Mouse (Mus musculus): Measurements from ENCODE around the gene Hmg20a. TPM values are rescaled to one million over a fixed set of nuclear protein-coding genes. Genes with fewer than 3 reads are reported as not detected.

Hmg20a gene
- polyA plus RNA-seq, 1 experiment from 2014 or later: 74.7 TPM

- Histone ChIP-seq H3K27me3 (ENCODE audit: control insufficient read depth, insufficient read depth, low read length) (no peaks in the 10 kb centered on the region), H3K36me3 (ENCODE audit: control insufficient read depth, insufficient read depth, low read length) (no peaks in the 10 kb centered on the region), H3K27ac (ENCODE audit: low read depth, low read length) (no peak overlapping the region), H3K9ac (ENCODE audit: low read length) (no peak overlapping the region), H3K4me2 (ENCODE audit: low read depth, low read length, severe bottlenecking) (no peak overlapping the region), H3K4me3 (ENCODE audit: low read depth, low read length) (no peak overlapping the region), H3K9me3 (ENCODE audit: control insufficient read depth, low read length) (no peaks in the 10 kb centered on the region), H3K4me1 (replicated peaks; ENCODE audit: control insufficient read depth, insufficient read depth, low read length) (peaks cover 12% of the 10 kb centered on the region; the same call in 1 of the 2 replicates)
- ATAC-seq (replicated peaks; ENCODE audit: low FRiP score) (no peak), DNase-seq (ENCODE audit: low spot score) (no peak)
- 45% methylated on average over 5 of the region's 5 CpGs for WGBS
These were observed 86.1 kb downstream of the Hmg20a start for GRCm38 (mm10) chr9:56504511-56504910.

- no peak overlapping the region for H3K9ac ChIP-seq (ENCODE audit: low read length)
- no peaks in the 10 kb centered on the region for H3K36me3 ChIP-seq (ENCODE audit: control insufficient read depth, insufficient read depth, low read length)
- ATAC-seq (replicated peaks; ENCODE audit: low FRiP score): no peak
- peaks cover 12% of the 10 kb centered on the region; the same call in 1 of the 2 replicates for H3K4me1 ChIP-seq (replicated peaks; ENCODE audit: control insufficient read depth, insufficient read depth, low read length)
- H3K9me3 ChIP-seq (ENCODE audit: control insufficient read depth, low read length): no peaks in the 10 kb centered on the region
- H3K27ac ChIP-seq (ENCODE audit: low read depth, low read length): 0 out of 2 replicates have a peak overlapping the region, but pooled peaks have one; percentile 12
- DNase-seq (ENCODE audit: low spot score): peak; percentile 58
- H3K4me2 ChIP-seq (ENCODE audit: low read depth, low read length, severe bottlenecking): peak overlapping the region; percentile 80; the same call in 1 of the 2 replicates
- no peak overlapping the region for H3K4me3 ChIP-seq (ENCODE audit: low read depth, low read length)
- WGBS: 54% methylated on average over 9 of the region's 9 CpGs
- no peaks in the 10 kb centered on the region for H3K27me3 ChIP-seq (ENCODE audit: control insufficient read depth, insufficient read depth, low read length)
These were observed 86.8 kb downstream of the Hmg20a start for GRCm38 (mm10) chr9:56505083-56505792.

- Histone ChIP-seq H3K27me3 (ENCODE audit: control insufficient read depth, insufficient read depth, low read length) (no peaks in the 10 kb centered on the region), H3K4me1 (replicated peaks; ENCODE audit: control insufficient read depth, insufficient read depth, low read length) (peaks cover 12% of the 10 kb centered on the region; the same call in 1 of the 2 replicates), H3K9me3 (ENCODE audit: control insufficient read depth, low read length) (no peaks in the 10 kb centered on the region), H3K27ac (ENCODE audit: low read depth, low read length) (peak overlapping the region; percentile 76), H3K4me3 (ENCODE audit: low read depth, low read length) (peak overlapping the region; percentile 35), H3K9ac (ENCODE audit: low read length) (peak overlapping the region; percentile 66), H3K4me2 (ENCODE audit: low read depth, low read length, severe bottlenecking) (peak overlapping the region; percentile 80), H3K36me3 (ENCODE audit: control insufficient read depth, insufficient read depth, low read length) (no peaks in the 10 kb centered on the region)
- 2% methylated on average over 31 of the region's 31 CpGs for WGBS
- DNase-seq (ENCODE audit: low spot score) (peak; percentile 95), ATAC-seq (replicated peaks; ENCODE audit: low FRiP score) (peak; percentile 76)
These were observed 87.7 kb downstream of the Hmg20a start for GRCm38 (mm10) chr9:56505793-56506755.

GRCm38 (mm10) chr9:56506931-56507681, 88.7 kb downstream of the Hmg20a start:
- Histone ChIP-seq H3K9ac (ENCODE audit: low read length) (peak overlapping the region; percentile 66), H3K9me3 (ENCODE audit: control insufficient read depth, low read length) (no peaks in the 10 kb centered on the region), H3K4me2 (ENCODE audit: low read depth, low read length, severe bottlenecking) (peak overlapping the region; percentile 80), H3K36me3 (ENCODE audit: control insufficient read depth, insufficient read depth, low read length) (no peaks in the 10 kb centered on the region), H3K27me3 (ENCODE audit: control insufficient read depth, insufficient read depth, low read length) (no peaks in the 10 kb centered on the region), H3K27ac (ENCODE audit: low read depth, low read length) (0 out of 2 replicates have a peak overlapping the region, but pooled peaks have one; percentile 76), H3K4me3 (ENCODE audit: low read depth, low read length) (peak overlapping the region; percentile 35), H3K4me1 (replicated peaks; ENCODE audit: control insufficient read depth, insufficient read depth, low read length) (peaks cover 11% of the 10 kb centered on the region; the same call in 1 of the 2 replicates)
- no peak; the same call in 1 of the 2 replicates for ATAC-seq (replicated peaks; ENCODE audit: low FRiP score)
- WGBS: 15% methylated on average over 25 of the region's 25 CpGs
- DNase-seq (ENCODE audit: low spot score): peak; percentile 57

- DNase-seq (ENCODE audit: low spot score) (no peak), ATAC-seq (replicated peaks; ENCODE audit: low FRiP score) (no peak)
- peak overlapping the region; percentile 80 for H3K4me2 ChIP-seq (ENCODE audit: low read depth, low read length, severe bottlenecking)
- no peaks in the 10 kb centered on the region for H3K9me3 ChIP-seq (ENCODE audit: control insufficient read depth, low read length)
- no peaks in the 10 kb centered on the region for H3K27me3 ChIP-seq (ENCODE audit: control insufficient read depth, insufficient read depth, low read length)
- WGBS: 72% methylated on average over 4 of the region's 4 CpGs
- no peak overlapping the region for H3K27ac ChIP-seq (ENCODE audit: low read depth, low read length)
- H3K36me3 ChIP-seq (ENCODE audit: control insufficient read depth, insufficient read depth, low read length): no peaks in the 10 kb centered on the region
- no peak overlapping the region for H3K4me3 ChIP-seq (ENCODE audit: low read depth, low read length)
- peaks cover 11% of the 10 kb centered on the region; the same call in 1 of the 2 replicates for H3K4me1 ChIP-seq (replicated peaks; ENCODE audit: control insufficient read depth, insufficient read depth, low read length)
- peak overlapping the region; percentile 0; the same call in 1 of the 2 replicates for H3K9ac ChIP-seq (ENCODE audit: low read length)
These were observed 89.3 kb downstream of the Hmg20a start for GRCm38 (mm10) chr9:56507682-56508061.

- Histone ChIP-seq H3K27ac (ENCODE audit: low read depth, low read length) (no peak overlapping the region), H3K27me3 (ENCODE audit: control insufficient read depth, insufficient read depth, low read length) (no peaks in the 10 kb centered on the region), H3K4me1 (replicated peaks; ENCODE audit: control insufficient read depth, insufficient read depth, low read length) (peaks cover 11% of the 10 kb centered on the region; the same call in 1 of the 2 replicates), H3K9me3 (ENCODE audit: control insufficient read depth, low read length) (no peaks in the 10 kb centered on the region), H3K36me3 (ENCODE audit: control insufficient read depth, insufficient read depth, low read length) (no peaks in the 10 kb centered on the region), H3K4me2 (ENCODE audit: low read depth, low read length, severe bottlenecking) (no peak overlapping the region), H3K4me3 (ENCODE audit: low read depth, low read length) (no peak overlapping the region), H3K9ac (ENCODE audit: low read length) (no peak overlapping the region)
- 82% methylated on average over 11 of the region's 11 CpGs for WGBS
- ATAC-seq (replicated peaks; ENCODE audit: low FRiP score): no peak
- DNase-seq (ENCODE audit: low spot score): no peak
These were observed 90.5 kb downstream of the Hmg20a start for GRCm38 (mm10) chr9:56508835-56509451.

- Histone ChIP-seq H3K4me2 (ENCODE audit: low read depth, low read length, severe bottlenecking) (no peak overlapping the region), H3K9me3 (ENCODE audit: control insufficient read depth, low read length) (no peaks in the 10 kb centered on the region), H3K27ac (ENCODE audit: low read depth, low read length) (no peak overlapping the region), H3K27me3 (ENCODE audit: control insufficient read depth, insufficient read depth, low read length) (no peaks in the 10 kb centered on the region), H3K36me3 (ENCODE audit: control insufficient read depth, insufficient read depth, low read length) (no peaks in the 10 kb centered on the region), H3K9ac (ENCODE audit: low read length) (no peak overlapping the region), H3K4me1 (replicated peaks; ENCODE audit: control insufficient read depth, insufficient read depth, low read length) (peaks cover 8% of the 10 kb centered on the region; the same call in 1 of the 2 replicates), H3K4me3 (ENCODE audit: low read depth, low read length) (no peak overlapping the region)
- WGBS: 80% methylated on average over 2 of the region's 2 CpGs
- no peak for DNase-seq (ENCODE audit: low spot score)
- no peak for ATAC-seq (replicated peaks; ENCODE audit: low FRiP score)
These were observed 91.9 kb downstream of the Hmg20a start for GRCm38 (mm10) chr9:56510281-56510680.

All from forebrain, embryonic 11.5 days (tissue).